Mouse (Mus musculus): ENCODE measurements around the gene Hadhb. TPM values are rescaled to one million over a fixed set of nuclear protein-coding genes. Genes with fewer than 3 reads are reported as not detected.
A peak's percentile ranks its signal among the peaks of the same experiment; 100 is the strongest.

Gene Hadhb
- total RNA-seq, 2 experiments from 2014 or later: 79.1 to 135 TPM

GRCm38 (mm10) chr5:30231891-30232270 lies 76.8 kb downstream of the Hadhb start:
- ATAC-seq (replicated peaks; ENCODE audit: poor library complexity, severe bottlenecking): no peak

GRCm38 (mm10) chr5:30232271-30232971 lies 77.4 kb downstream of the Hadhb start, which contains the start of gene Selenoi:
Gene Selenoi, plus strand, starts transcription at chr5:30232581.
- ATAC-seq (replicated peaks; ENCODE audit: poor library complexity, severe bottlenecking): peak; percentile 95

DNA sequence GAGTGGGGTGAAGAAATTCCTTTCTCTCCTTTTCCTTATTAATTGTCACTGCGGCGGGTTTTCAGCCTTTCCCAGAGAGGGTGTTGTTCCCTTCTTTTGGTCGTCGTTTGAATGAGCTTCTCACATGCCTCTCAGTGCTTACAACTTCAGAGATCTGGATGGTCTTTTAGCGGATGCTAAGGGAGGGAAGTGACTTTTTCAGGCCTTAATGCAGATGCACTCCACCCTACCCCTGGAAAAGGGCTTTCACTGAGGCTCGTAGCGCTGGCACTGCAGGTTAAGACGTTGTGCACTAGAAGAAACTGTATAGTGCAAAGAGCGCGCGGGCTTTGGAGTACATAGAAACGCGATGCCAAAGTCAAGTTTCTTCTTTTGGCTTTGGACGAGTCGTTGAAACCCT lies 78.0 kb downstream of the Hadhb start:
- no peak for ATAC-seq (replicated peaks; ENCODE audit: poor library complexity, severe bottlenecking)

DNA sequence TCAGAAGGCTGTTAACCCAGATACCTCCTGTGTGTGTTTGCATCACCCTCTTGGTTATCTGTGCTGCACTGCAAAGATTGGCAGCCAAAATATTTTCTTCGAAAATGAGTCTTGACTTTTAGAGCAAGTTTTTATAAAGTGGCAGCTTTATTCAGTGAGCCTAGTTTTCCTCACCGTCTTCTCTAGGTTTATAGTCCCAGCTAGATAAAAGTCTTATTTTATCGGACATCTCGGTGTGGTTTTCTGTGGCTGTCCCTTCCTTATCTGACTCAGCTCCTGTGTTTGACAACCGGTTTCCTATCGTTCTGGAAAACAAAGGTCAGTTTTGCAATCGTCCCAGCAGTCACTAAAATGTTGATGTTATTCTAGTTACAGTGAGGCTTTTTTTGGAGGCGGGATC lies 78.9 kb downstream of the Hadhb start:
- ATAC-seq (replicated peaks; ENCODE audit: poor library complexity, severe bottlenecking): no peak

Other genes starting within 250 kb of the Hadhb start
- gene Il6, start 142.1 kb upstream of the Hadhb start, total RNA-seq (2014; fragmentation: Nextera tagmentation): 0.96 and 10.4 TPM in 2 replicates
- gene Il6, start 142.1 kb upstream of the Hadhb start, total RNA-seq (2017): 0.39 and 2.6 TPM in 2 replicates
- gene Tyms, start 81.6 kb upstream of the Hadhb start, total RNA-seq (2014; fragmentation: Nextera tagmentation): 86.1 and 102 TPM in 2 replicates
- 228 and 229 TPM in 2 replicates for gene Tyms, start 81.6 kb upstream of the Hadhb start, total RNA-seq (2017)
- gene Garem2, start 50.1 kb upstream of the Hadhb start, total RNA-seq (2014; fragmentation: Nextera tagmentation): not detected in 2 replicates
- not detected in 2 replicates for gene Garem2, start 50.1 kb upstream of the Hadhb start, total RNA-seq (2017)
- gene 3110082J24Rik, start 49.2 kb upstream of the Hadhb start, total RNA-seq (2014; fragmentation: Nextera tagmentation): not detected in 2 replicates
- gene 3110082J24Rik, start 49.2 kb upstream of the Hadhb start, total RNA-seq (2017): not detected in 2 replicates
- gene Hadha, start 86 bp upstream of the Hadhb start, total RNA-seq (2014; fragmentation: Nextera tagmentation): 91.8 and 97.8 TPM in 2 replicates
- 128 and 147 TPM in 2 replicates for gene Hadha, start 86 bp upstream of the Hadhb start, total RNA-seq (2017)
- gene Adgrf3, start 50.5 kb downstream of the Hadhb start, total RNA-seq (2014; fragmentation: Nextera tagmentation): 0.30 TPM in 1 of 2 replicates, not detected in the other
- not detected in 2 replicates for gene Adgrf3, start 50.5 kb downstream of the Hadhb start, total RNA-seq (2017)
- 22.7 and 38.5 TPM in 2 replicates for gene Selenoi, start 77.3 kb downstream of the Hadhb start, total RNA-seq (2014; fragmentation: Nextera tagmentation)
- gene Selenoi, start 77.3 kb downstream of the Hadhb start, total RNA-seq (2017): 48.1 and 61.2 TPM in 2 replicates
- not detected in 2 replicates for gene Drc1, start 126.1 kb downstream of the Hadhb start, total RNA-seq (2014; fragmentation: Nextera tagmentation)
- gene Drc1, start 126.1 kb downstream of the Hadhb start, total RNA-seq (2017): not detected in 2 replicates